Mouse (Mus musculus) liver, embryonic 15.5 days (tissue): ENCODE data around the gene Pcsk5. TPM values are rescaled to one million over a fixed set of nuclear protein-coding genes. Genes with fewer than 3 reads are reported as not detected.

Experiments used
- ATAC-seq: fragments of 200-750 bp; cut with Nextera tagmentation; 2 replicates; pipeline ENCODE4 v1.8.0; 2017; ENCODE audit warnings: moderate number of reproducible peaks, mild to moderate bottlenecking, moderate library complexity; ENCODE audit not compliant: insufficient read depth
- H3K27ac ChIP-seq: fragments of 300-500 bp; sonication (generic); replicated peaks from 2 replicates; pipeline ENCODE4 v1.5.1; 2015; ENCODE audit warnings: mild to moderate bottlenecking, inconsistent platforms
- H3K27me3 ChIP-seq: fragments of 300-500 bp; sonication (generic); 2 replicates; pipeline ENCODE4 v1.6.1; 2015; ENCODE audit warnings: mild to moderate bottlenecking, inconsistent platforms
- H3K36me3 ChIP-seq: fragments of 300-500 bp; sonication (generic); replicated peaks from 2 replicates; pipeline ENCODE4 v1.6.1; 2015; ENCODE audit warnings: moderate library complexity, mild to moderate bottlenecking, inconsistent platforms
- H3K4me1 ChIP-seq: fragments of 300-500 bp; sonication (generic); replicated peaks from 2 replicates; pipeline ENCODE4 v1.6.1; 2015; ENCODE audit warnings: inconsistent platforms
- H3K4me2 ChIP-seq: fragments of 300-500 bp; sonication (generic); 2 replicates; pipeline ENCODE4 v1.6.1; 2015; ENCODE audit warnings: moderate library complexity, mild to moderate bottlenecking, inconsistent platforms
- H3K4me3 ChIP-seq: fragments of 300-500 bp; sonication (generic); replicated peaks from 2 replicates; pipeline ENCODE4 v1.5.1; 2015; ENCODE audit warnings: mild to moderate bottlenecking, inconsistent platforms
- H3K9ac ChIP-seq: fragments of 300-500 bp; sonication (generic); 2 replicates; pipeline ENCODE4 v1.6.1; 2015; ENCODE audit warnings: moderate library complexity, mild to moderate bottlenecking, inconsistent platforms
- H3K9me3 ChIP-seq: fragments of 300-500 bp; sonication (generic); replicated peaks from 2 replicates; pipeline ENCODE4 v1.6.1; 2016; ENCODE audit warnings: inconsistent platforms
- WGBS: fragments of 180-500 bp; shearing (Covaris S2); methylation state at CpG from one replicate; pipeline ENCODE4 v1.1.7; 2015; ENCODE audit warnings: mixed read lengths; ENCODE audit not compliant: insufficient replicate concordance; 5-methylcytosine and 5-hydroxymethylcytosine counted together
- polyA plus RNA-seq: library from polyadenylated mRNA; unstranded; fragments of >200 nt; fragmentation: Nextera tagmentation; extraction: Ambion mirVana; gene quantifications from 2 replicates; pipeline ENCODE4 v1.2.1, GENCODE M21; 2015

Pcsk5 gene
- polyA plus RNA-seq, 1 experiment from 2014 or later, result 1.4 TPM

DNA sequence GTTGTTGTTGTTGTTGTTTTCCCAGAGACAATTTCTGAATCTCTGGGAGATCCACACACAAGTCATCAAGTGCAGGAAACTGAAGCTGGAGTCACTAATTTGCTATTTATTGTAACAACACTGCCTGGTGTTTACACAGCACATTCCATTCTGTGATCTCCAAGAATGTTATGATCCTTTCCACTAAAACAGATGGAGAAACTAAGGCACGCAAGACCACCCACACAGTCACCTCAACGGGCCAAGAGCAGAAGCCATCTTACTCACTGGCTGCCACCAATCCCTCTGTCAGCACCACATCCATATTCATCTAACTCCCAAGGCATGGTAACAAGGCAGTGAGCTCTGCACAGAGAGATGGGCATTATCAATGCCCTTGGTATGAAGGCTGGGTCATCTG is 62.3 kb downstream of the Pcsk5 start:
- Histone ChIP-seq H3K27ac (no peak overlapping the region), H3K4me1 (no peaks in the 10 kb centered on the region), H3K4me3 (no peak overlapping the region), H3K9me3 (no peaks in the 10 kb centered on the region), H3K9ac (no peak overlapping the region), H3K4me2 (no peak overlapping the region), H3K36me3 (no peaks in the 10 kb centered on the region), H3K27me3 (no peaks in the 10 kb centered on the region)
- WGBS, result 50% methylated on average over 2 of the region's 2 CpGs
- no peak for ATAC-seq

DNA sequence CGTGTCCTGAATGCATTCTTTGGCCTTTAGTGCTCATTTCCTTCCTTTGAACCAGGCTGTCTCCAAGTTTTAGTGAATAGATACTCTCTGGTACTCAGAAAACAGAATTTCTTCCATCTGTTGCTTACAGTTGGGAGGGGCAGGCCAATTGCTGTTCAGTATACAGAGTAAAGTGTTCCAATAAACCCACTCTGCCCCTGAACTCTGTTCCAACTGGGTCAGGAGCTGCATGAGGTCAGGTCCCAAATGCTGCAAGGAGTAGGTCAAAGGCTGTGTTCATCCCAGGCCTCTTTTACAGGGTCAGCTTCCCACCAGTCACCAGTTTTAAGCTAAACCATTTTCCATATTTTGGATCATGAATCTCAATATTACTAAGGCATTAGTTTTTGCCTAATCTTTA is 63.4 kb downstream of the Pcsk5 start:
- H3K9me3 ChIP-seq, result no peaks in the 10 kb centered on the region
- no peak overlapping the region for H3K4me2 ChIP-seq
- no peaks in the 10 kb centered on the region for H3K36me3 ChIP-seq
- WGBS, result 23% methylated on average over 1 of the region's 1 CpGs
- H3K27me3 ChIP-seq, result no peaks in the 10 kb centered on the region
- ATAC-seq, result no peak
- no peak overlapping the region for H3K9ac ChIP-seq
- H3K27ac ChIP-seq, result no peak overlapping the region
- no peak overlapping the region for H3K4me3 ChIP-seq
- no peaks in the 10 kb centered on the region for H3K4me1 ChIP-seq

DNA sequence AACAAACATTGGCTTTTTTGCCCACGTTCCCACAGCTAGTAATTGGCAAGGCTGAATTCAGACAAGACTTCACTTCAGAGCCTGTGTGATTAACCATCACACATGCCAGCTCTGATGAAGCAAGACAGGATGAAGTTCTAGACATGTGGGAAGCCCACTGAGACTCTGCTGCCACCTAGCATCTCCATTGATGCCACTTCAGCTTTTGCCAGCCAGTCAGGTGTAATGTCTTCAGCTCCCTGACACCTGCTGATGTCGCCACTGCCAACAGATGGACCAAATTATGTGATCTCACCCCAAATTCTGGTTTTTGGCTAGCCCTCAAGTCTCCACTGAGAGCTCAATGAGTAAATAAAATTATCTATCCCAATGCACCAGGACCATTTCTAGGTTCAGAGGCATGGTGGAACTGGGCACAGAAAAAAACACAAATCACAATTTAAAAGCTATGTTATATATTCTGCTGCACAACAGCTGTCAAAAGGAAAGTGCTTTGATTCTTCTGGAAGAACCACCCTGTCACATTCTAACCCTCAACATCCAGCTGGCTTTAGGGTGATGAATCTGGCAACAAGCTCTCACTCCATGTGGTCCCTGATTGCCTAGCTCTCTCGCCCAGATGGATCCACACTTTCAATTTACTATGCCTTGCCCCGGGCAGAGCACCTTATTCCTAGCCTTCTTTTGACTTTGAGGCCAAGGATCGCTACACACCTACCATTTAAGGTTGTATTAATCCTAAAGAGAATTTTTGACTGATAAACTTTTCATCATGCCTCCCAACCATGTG is 67.6 kb downstream of the Pcsk5 start:
- no peaks in the 10 kb centered on the region for H3K27me3 ChIP-seq
- H3K36me3 ChIP-seq, result no peaks in the 10 kb centered on the region
- no peaks in the 10 kb centered on the region for H3K9me3 ChIP-seq
- no peak for ATAC-seq
- no peak overlapping the region for H3K4me3 ChIP-seq
- H3K27ac ChIP-seq, result no peak overlapping the region
- H3K4me2 ChIP-seq, result no peak overlapping the region
- H3K4me1 ChIP-seq, result no peaks in the 10 kb centered on the region
- WGBS, result 48% methylated on average over 5 of the region's 5 CpGs
- no peak overlapping the region for H3K9ac ChIP-seq

DNA sequence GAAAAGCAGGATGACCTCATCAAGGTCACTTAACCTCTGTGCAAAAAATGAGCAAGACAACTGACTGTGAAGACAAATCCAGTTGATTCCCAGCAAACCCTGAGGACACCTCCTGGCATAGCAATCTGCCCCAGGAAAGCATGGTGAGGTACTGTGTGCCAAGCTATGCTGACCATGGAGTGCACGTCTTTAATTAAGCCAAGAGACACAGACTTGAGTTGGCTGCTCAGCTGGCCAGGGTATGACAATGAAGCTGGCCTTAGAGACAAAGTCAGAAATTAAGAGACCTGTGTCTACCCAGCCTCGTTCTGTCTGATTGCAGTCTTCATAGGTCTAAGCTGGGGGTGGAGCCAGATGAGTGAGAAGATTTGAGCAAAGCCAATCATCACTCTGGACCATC is 72.4 kb downstream of the Pcsk5 start:
- Histone ChIP-seq H3K9me3 (no peaks in the 10 kb centered on the region), H3K4me3 (no peak overlapping the region), H3K4me1 (peaks cover 5% of the 10 kb centered on the region; the same call in 1 of the 2 replicates), H3K9ac (no peak overlapping the region), H3K36me3 (no peaks in the 10 kb centered on the region), H3K27ac (no peak overlapping the region), H3K27me3 (no peaks in the 10 kb centered on the region), H3K4me2 (no peak overlapping the region)
- ATAC-seq, result no peak
- WGBS, result 43% methylated on average over 2 of the region's 2 CpGs

DNA sequence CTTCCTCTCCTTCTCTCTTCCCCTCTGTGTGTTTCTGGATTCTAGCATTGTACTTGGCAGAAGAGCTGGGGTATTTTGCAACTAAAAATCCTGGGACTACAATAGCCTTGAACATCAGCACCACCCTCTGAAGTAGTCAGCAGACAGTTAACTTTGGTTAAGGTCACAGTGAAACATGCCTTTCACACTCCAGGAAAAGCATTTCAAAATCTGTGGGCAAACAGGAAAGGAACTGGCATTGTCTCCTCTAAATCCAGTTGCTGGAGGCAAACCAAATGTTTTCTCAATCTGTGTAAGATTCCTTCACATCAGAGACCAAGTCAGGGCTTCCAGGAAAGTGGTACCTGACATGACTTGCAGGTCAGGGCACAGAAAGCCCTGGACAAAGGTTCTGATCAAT is 74.7 kb downstream of the Pcsk5 start:
- Histone ChIP-seq H3K27me3 (no peaks in the 10 kb centered on the region), H3K4me2 (no peak overlapping the region), H3K4me1 (peaks cover 5% of the 10 kb centered on the region; the same call in 1 of the 2 replicates), H3K36me3 (no peaks in the 10 kb centered on the region), H3K4me3 (no peak overlapping the region), H3K9ac (no peak overlapping the region), H3K9me3 (no peaks in the 10 kb centered on the region), H3K27ac (no peak overlapping the region)
- no peak for ATAC-seq

DNA sequence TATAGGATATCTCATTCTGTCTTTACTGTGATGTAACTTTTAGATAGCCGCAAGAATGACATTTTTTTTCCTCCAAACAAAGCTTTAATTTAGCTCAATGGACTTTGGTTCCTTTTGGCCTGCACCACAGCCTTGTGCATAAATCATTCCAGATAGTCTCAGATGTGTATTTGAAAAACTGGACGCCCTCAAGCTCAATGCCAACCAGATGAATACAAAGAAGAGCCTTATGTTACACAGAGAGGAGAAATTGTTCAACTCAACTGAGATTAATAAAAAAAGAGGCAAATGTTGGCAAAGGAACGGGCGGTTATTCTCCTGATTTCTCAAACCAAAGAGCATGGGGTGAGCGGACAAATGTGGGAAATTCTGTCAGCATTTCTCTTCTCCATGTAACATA is 75.8 kb downstream of the Pcsk5 start:
- H3K4me3 ChIP-seq, result no peak overlapping the region
- H3K36me3 ChIP-seq, result no peaks in the 10 kb centered on the region
- no peak for ATAC-seq
- H3K27ac ChIP-seq, result no peak overlapping the region
- no peaks in the 10 kb centered on the region for H3K27me3 ChIP-seq
- no peaks in the 10 kb centered on the region for H3K9me3 ChIP-seq
- peaks cover 5% of the 10 kb centered on the region; the same call in 1 of the 2 replicates for H3K4me1 ChIP-seq
- no peak overlapping the region for H3K4me2 ChIP-seq
- H3K9ac ChIP-seq, result no peak overlapping the region
- WGBS, result 63% methylated on average over 5 of the region's 5 CpGs

DNA sequence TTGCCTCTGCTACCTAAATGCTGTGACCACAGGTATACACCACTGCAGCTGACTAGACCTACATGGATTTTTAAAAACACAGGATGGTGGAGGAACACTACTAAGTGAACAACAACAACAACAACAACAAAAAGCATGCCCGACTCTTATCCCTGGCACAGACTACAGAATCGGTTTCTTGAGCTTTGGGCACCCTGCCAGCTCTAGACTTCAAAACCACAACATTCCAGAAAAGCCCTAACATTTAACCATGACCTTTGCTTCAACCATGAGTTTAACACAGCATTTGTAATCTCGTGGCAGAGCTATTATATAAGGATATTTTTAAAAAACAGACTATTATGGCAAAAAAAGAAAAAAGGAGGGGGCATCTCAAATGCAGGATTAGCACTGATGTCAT is 84.6 kb downstream of the Pcsk5 start:
- H3K4me3 ChIP-seq, result no peak overlapping the region
- WGBS, result 42% methylated on average over 3 of the region's 3 CpGs
- no peaks in the 10 kb centered on the region for H3K4me1 ChIP-seq
- H3K4me2 ChIP-seq, result no peak overlapping the region
- no peaks in the 10 kb centered on the region for H3K36me3 ChIP-seq
- no peaks in the 10 kb centered on the region for H3K27me3 ChIP-seq
- no peak for ATAC-seq
- H3K27ac ChIP-seq, result no peak overlapping the region
- H3K9me3 ChIP-seq, result no peaks in the 10 kb centered on the region
- H3K9ac ChIP-seq, result no peak overlapping the region

DNA sequence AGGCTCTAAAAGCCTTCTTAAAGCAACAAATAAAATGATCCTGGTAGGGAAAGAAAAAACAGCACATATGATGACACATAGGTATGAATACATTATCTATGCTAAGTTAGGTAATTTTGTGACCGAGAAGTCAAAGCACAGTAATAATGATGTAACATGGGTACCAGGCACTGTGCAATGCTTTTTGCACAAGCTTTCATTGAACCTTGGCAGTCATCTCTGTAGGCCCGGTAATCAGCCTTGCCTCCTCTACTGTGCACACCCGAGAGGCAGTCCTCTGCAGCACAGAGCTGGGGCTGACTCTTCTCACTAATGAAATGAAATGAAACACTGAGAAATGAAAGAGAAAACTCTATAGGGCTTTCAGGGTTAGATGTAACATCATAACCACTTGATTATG is 89.1 kb downstream of the Pcsk5 start:
- Histone ChIP-seq H3K36me3 (no peaks in the 10 kb centered on the region), H3K9ac (no peak overlapping the region), H3K27me3 (no peaks in the 10 kb centered on the region), H3K4me3 (no peak overlapping the region), H3K27ac (no peak overlapping the region), H3K9me3 (no peaks in the 10 kb centered on the region), H3K4me1 (no peaks in the 10 kb centered on the region), H3K4me2 (no peak overlapping the region)
- no peak for ATAC-seq
- WGBS, result 67% methylated on average over 3 of the region's 3 CpGs

DNA sequence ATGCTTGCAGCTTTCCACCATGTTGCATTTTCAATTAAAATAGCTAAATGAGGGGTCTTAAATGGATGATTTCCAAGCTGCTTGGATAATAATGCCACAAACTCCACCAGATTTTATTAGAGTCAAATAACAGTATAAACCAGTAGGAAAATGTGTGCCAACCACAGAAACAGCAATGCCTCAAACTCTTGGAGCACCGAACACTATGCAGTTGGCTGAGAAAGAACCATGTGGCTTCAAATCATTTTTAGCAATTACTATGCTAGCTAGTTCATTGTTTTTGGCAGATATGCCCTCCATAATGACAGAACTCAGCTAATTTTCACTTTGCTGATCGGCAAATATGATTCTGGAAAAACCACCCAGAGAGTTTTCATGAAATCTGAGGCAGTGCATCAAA is 92.1 kb downstream of the Pcsk5 start:
- Histone ChIP-seq H3K9ac (no peak overlapping the region), H3K36me3 (no peaks in the 10 kb centered on the region), H3K4me2 (no peak overlapping the region), H3K4me1 (no peaks in the 10 kb centered on the region), H3K4me3 (no peak overlapping the region), H3K27ac (no peak overlapping the region), H3K9me3 (no peaks in the 10 kb centered on the region), H3K27me3 (no peaks in the 10 kb centered on the region)
- ATAC-seq, result no peak
- WGBS, result 60% methylated on average over 2 of the region's 2 CpGs

DNA sequence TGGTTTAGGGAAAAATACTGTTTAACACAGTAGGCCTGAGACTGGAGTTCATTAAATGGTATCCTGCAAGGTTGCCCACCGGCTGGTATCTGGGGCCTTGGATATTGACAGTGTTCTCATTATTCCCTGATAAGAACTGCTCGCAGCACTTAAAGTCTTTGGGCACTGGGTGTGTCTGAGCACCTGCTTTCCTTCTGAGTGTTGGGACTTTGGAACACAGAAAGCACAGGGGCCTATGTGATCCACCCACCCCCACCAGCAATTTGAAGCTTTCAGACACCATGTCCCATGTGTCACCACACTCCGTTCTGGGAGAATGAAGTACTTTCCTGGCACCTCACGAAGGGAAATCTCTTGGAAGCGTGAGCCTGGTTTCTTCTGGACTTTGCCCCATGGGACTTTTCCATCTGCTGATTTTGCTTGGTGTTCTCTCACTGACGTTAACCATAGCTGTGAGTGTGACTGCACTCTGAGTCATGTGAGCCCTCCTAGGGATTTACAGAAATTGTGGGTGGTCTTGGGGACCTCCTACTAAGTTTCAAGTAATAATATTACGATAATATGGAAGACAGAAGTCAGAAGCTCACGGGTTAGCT is 92.9 kb downstream of the Pcsk5 start:
- WGBS, result 59% methylated on average over 8 of the region's 8 CpGs
- H3K27ac ChIP-seq, result no peak overlapping the region
- no peak for ATAC-seq

DNA sequence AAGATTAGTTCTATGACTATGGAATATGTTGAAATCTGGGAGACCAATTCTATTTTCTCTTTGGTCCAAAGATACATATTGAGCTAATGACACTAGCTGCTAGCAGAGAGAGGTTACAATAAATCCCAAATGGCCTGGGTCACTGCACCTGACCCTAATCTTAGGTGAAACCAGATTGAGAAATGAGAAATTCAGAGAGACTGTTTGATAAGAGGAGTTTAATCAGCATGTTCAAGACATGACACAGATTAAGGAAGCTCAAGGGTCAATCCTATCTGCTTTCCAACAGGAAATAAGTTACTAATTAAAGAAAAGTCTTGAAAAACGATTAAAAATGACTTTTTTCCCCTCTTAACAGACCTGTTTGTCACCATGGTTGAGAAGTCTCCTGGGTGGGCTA is 96.0 kb downstream of the Pcsk5 start:
- H3K9me3 ChIP-seq, result no peaks in the 10 kb centered on the region
- H3K4me1 ChIP-seq, result no peaks in the 10 kb centered on the region
- H3K27ac ChIP-seq, result no peak overlapping the region
- no peaks in the 10 kb centered on the region for H3K27me3 ChIP-seq
- ATAC-seq, result no peak
- WGBS, result 10% methylated on average over 1 of the region's 1 CpGs
- no peak overlapping the region for H3K9ac ChIP-seq
- no peaks in the 10 kb centered on the region for H3K36me3 ChIP-seq
- H3K4me3 ChIP-seq, result no peak overlapping the region
- H3K4me2 ChIP-seq, result no peak overlapping the region

More for the DNA sequence above, 92.9 kb downstream of the Pcsk5 start:
- Histone ChIP-seq H3K36me3 (no peaks in the 10 kb centered on the region), H3K4me3 (no peak overlapping the region), H3K4me1 (no peaks in the 10 kb centered on the region), H3K9me3 (no peaks in the 10 kb centered on the region), H3K27me3 (no peaks in the 10 kb centered on the region), H3K4me2 (no peak overlapping the region), H3K9ac (no peak overlapping the region)
